Mouse (Mus musculus) thymus, postnatal 25 days (tissue): ENCODE results near the gene Daam2.
A peak's percentile ranks its signal among the peaks of the same experiment; 100 is the strongest.

Experiments used
- DNase-seq: peaks from one replicate; pipeline ENCODE4 v3.0.0; 2022

The Daam2 gene

GRCm38 (mm10) chr17:49428751-49429415 is 135.3 kb downstream of the Daam2 start:
- DNase-seq = peak; percentile 33

DNA sequence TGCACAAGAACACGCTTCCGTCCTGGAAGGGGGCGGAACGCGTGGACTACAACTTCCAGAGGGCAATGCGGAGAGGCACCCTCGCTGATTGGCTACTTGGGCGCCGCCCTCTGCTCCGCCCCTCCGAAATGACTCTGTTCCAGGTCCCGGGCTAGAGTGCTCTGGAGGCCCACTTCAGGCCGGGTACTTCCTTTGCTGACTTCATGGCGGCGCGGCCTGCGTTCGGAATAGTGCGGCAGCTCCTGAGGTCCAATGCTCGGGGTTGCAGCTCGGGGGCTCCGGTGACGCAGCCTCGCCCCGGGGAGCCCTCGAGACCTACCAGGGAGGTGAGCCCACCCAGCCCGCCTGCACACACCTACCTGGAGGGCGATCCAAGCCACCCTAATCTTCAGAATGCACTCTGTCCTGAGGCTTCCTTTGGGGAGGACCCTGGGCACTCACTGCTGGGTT is 135.9 kb downstream of the Daam2 start, which contains the start of gene Mocs1:
Gene Mocs1, plus strand, starts transcription at position 124 of the 450 bp plus-strand sequence.
- DNase-seq = peak; percentile 96

DNA sequence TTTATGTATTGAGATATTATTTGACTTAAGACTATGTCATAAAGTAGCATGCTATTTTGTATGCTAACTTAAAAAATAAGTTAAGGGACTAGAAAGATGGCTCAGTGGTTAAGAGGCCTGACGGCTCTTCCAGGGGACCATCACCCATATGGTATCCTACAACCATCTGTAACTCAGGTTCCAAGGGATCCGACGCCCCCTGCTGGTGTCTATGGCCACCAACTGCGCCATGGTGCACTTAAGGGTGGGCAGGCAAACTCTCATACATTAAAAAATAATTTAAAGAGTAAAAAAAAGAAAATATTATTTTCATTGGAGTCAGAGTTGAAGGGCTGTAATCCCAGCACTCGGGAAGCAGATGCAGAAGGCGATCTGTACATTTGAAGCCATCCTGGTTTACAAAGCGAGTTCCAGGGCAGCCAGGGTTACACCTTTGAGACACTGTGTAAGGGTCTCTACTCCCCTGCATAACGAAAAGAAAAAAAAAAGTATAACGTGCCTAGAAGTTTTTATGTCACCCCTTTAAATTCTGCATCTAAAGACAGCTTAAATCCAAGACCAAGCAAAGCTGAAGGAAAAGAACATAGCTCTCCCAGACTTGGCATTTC is 136.4 kb downstream of the Daam2 start:
- DNase-seq = peak; percentile 55

DNA sequence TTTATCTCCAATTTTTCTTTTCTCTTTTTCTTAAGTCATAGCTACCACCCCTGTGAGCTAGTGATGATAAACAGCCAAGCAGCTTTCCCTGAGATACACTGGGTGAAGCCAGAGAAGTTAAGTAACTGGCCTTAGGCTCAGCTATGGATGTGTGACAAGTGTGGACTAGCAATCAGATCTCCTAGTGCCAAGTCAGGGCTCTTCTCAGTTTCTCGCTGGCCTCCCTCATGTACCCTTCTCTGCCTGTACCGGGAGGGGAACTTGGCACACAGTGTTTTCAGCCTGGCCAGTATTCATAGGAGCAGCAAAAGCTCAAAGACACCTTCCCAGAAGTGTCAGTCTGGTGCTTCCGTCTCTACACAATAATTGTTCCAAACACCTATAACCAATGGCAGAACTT is 140.3 kb downstream of the Daam2 start:
- DNase-seq = no peak

GRCm38 (mm10) chr17:49423067-49423325 is 141.1 kb downstream of the Daam2 start:
- no peak for DNase-seq

- DNase-seq = no peak
Measured at GRCm38 (mm10) chr17:49422286-49423066, 141.7 kb downstream of the Daam2 start.

DNA sequence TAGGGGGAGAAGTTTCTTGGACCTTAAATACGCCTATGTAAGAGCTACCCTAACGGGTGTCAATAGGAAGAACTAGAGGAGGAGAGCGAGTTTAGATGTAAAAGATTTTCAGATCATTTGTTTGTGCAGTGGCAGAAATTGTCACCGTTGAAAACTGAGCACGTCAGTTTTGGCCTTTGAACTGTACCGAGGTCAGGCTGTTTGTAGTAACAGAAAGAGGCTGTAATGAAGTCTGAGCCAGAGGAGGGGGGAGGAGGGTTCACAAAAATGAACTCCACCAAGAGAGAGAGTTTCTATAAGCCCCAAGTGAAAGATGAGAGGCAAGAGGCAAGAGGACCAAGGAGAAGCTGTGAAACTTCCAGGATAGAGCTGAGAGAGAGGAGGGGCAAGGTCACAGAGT is 144.3 kb downstream of the Daam2 start:
- DNase-seq = no peak

- DNase-seq = no peak
Measured at GRCm38 (mm10) chr17:49416228-49416627, 147.9 kb downstream of the Daam2 start.

DNA sequence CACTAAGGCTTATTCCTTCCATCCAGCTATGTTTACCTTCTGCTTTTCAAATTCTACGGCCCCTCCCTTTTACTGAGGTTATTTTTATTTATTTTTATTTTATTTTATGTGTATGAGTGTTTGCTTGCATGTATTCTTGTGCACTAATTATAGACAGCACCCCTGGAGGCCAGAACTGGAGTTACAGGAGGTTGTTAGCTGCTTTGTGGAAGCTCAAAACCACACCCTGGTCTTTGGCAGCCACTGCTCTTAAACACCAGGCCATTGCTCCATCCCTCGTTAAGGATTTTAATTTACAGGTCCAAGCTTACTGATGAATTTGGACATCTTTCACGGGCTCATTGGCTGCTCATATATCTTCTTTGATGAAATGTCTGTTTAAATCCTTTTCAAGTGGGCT is 150.6 kb downstream of the Daam2 start:
- DNase-seq = no peak

- DNase-seq = no peak
Measured at GRCm38 (mm10) chr17:49412974-49413373, 151.2 kb downstream of the Daam2 start.
